Mouse (Mus musculus) C2C12 (cell line): ENCODE data around the gene Smg6.

Experiments
- FOSL1 ChIP-seq: IDR thresholded peaks from one replicate; pipeline ENCODE4 v1.8.0; 2011; ENCODE audit warnings: mild to moderate bottlenecking, low read length; ENCODE audit not compliant: poor library complexity, insufficient read depth, severe bottlenecking
- USF1 ChIP-seq: IDR thresholded peaks from one replicate; pipeline ENCODE4 v1.6.1; 2011; ENCODE audit warnings: low read depth, mild to moderate bottlenecking, control low read depth, moderate library complexity

DNA sequence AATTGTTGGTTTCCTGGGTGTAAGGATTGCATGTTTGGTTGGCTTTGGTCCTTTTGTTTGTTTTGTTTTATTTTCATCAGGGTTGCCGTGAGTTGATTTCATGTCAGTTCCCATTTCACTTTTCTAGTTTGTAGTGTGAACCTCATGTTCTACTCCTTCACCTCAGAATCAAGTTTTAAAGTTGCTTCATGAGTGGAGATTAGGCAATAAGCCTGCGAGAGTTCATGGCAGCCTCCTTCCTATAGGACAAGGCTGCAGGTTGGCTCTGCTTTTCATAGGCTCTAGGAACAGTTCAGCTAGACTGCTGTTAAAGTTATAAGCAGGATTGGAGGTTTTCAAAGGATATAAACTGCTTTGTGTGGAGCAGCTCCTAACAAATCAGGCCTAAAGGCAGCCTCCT, 33.9 kb downstream of the Smg6 start:
- TF ChIP-seq USF1 = no peak
- no peak for TF ChIP-seq FOSL1
